Mouse (Mus musculus) mouse embryonic stem cell (cell line): Measurements from ENCODE around the gene Mpdu1.

ENCODE experiments used
- in situ Hi-C, 2 experiments: fragments of 300-500 bp; cut with MboI; formaldehyde crosslinking; loops; 1 replicate in 1 of 2; 3 replicates in 1 of 2; pipeline ENCODE4 v1.14.3; 2019 to 2020; ENCODE audit warnings: low sequenced_read_pairs in 2 of 2, low pct_unique_long_range_greater_than_20kb in 1 of 2, mixed read lengths in 1 of 2; ENCODE audit not compliant: unreplicated experiment in 1 of 2

Mpdu1 gene

GRCm38 (mm10) chr11:69671726-69672124, 9.3 kb upstream of the Mpdu1 start:
- in situ Hi-C loops = no loop called here

GRCm38 (mm10) chr11:69670786-69671725, 8.6 kb upstream of the Mpdu1 start:
- in situ Hi-C loops = no loop called here

GRCm38 (mm10) chr11:69666665-69667005, 4.2 kb upstream of the Mpdu1 start:
- in situ Hi-C loops = no loop called here

- in situ Hi-C loops = no loop called here
Observed at GRCm38 (mm10) chr11:69665961-69666664, 3.7 kb upstream of the Mpdu1 start, which contains the start of gene Cd68. Cd68 (minus strand) TSS chr11:69666153.

GRCm38 (mm10) chr11:69665457-69665960, 3.1 kb upstream of the Mpdu1 start:
- in situ Hi-C loops = no loop called here

- in situ Hi-C loops = no loop called here
Observed at GRCm38 (mm10) chr11:69664841-69665240, 2.4 kb upstream of the Mpdu1 start.

GRCm38 (mm10) chr11:69663795-69664194, 1.4 kb upstream of the Mpdu1 start:
- in situ Hi-C loops = no loop called here

GRCm38 (mm10) chr11:69662967-69663671, 677 bp upstream of the Mpdu1 start:
- in situ Hi-C loops = no loop called here

- in situ Hi-C loops = no loop called here
Observed at GRCm38 (mm10) chr11:69661221-69661881, 1.1 kb downstream of the Mpdu1 start.

GRCm38 (mm10) chr11:69657462-69657881, 5.0 kb downstream of the Mpdu1 start:
- in situ Hi-C loops = no loop called here

- in situ Hi-C loops = no loop called here
Observed at GRCm38 (mm10) chr11:69656617-69657461, 5.6 kb downstream of the Mpdu1 start.

- in situ Hi-C loops = no loop called here
Observed at GRCm38 (mm10) chr11:69656065-69656455, 6.4 kb downstream of the Mpdu1 start.

- in situ Hi-C loops = no loop called here
Observed at GRCm38 (mm10) chr11:69655264-69656064, 7.0 kb downstream of the Mpdu1 start, which contains the start of gene Sox15. Sox15 (plus strand) TSS chr11:69655314.

- in situ Hi-C loops = no loop called here
Observed at GRCm38 (mm10) chr11:69654760-69655159, 7.7 kb downstream of the Mpdu1 start.

GRCm38 (mm10) chr11:69653399-69653798, 9.0 kb downstream of the Mpdu1 start:
- in situ Hi-C loops = no loop called here

- in situ Hi-C loops = loop anchor here in 1 of 2 experiments (25.0 kb wide), 1 partner anchor 241 kb away; the partner anchor contains the start of genes Acap1, Kctd11 and Tmem95
Observed at GRCm38 (mm10) chr11:69645860-69646259, 16.6 kb downstream of the Mpdu1 start.
